Mouse (Mus musculus): ENCODE data around the gene Padi1. TPM values are rescaled to one million over a fixed set of nuclear protein-coding genes. Genes with fewer than 3 reads are reported as not detected.

Gene Padi1
- total RNA-seq, 2 experiments from 2014 or later = not detected

DNA sequence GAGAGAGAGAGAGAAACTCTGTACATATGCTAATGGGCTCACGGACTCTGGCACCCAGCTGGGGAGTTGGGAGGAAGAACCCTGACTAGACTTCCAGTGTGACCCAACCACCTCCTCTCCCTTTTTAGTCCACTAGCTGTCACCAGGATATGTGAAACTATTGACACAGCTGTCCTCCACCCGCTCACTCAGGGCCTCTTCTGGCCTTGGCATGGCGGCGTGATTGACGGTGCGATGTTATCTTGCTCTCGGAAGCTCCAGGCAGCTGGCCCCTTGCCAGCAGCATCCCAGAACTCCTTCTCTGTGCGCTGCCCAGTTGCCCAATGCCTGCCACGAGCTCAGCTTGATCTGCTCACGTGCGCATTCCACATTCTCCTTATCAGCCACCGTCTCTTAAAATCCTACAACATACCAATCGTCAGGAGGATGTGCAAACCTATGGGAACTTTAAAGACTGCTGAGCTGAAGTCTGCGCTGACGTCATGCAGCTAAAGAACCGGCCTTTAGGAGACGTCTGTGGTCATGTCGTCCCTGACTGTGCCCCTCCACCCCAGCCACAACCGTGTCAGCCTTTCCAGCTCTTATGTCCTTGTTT is 65.7 kb downstream of the Padi1 start:
- no peak for DNase-seq

DNA sequence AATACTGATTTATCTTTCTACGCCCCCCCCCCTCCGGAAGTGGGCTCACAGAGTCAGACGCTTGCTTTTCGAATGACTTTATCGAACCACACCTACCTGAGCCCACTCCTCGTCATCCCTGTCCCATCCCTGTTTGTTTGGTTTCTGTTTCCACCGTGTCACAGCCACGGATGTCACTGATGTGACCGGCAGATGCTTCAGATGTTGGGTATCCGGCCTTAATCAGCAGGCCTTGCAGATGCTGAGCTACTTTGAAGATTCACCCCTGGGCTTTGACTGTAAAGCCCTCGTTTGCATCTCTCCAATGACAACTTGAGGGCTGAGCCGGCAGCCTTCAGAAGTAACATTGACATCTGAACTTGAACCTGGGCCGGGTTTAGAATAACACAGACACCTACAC is 69.0 kb downstream of the Padi1 start:
- DNase-seq = no peak

DNA sequence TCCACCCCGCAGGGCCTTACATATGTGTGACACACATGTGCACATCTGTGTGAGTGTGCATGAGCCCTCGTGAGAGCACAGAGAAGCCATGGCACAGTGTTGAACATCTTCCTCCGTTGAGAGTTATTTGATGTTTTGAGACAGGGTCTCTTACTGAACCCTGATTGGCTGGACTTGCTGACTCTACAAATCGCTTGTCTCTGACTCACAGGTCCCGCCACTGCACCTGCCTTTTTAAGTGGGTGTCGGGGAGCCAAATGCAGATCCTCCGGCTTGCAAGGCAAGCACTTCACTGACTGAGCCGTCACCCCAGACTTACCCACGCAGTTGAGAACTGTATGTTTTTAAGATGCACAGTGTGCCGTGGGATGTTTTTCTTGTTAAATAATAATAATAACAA is 69.7 kb downstream of the Padi1 start:
- no peak for DNase-seq

DNA sequence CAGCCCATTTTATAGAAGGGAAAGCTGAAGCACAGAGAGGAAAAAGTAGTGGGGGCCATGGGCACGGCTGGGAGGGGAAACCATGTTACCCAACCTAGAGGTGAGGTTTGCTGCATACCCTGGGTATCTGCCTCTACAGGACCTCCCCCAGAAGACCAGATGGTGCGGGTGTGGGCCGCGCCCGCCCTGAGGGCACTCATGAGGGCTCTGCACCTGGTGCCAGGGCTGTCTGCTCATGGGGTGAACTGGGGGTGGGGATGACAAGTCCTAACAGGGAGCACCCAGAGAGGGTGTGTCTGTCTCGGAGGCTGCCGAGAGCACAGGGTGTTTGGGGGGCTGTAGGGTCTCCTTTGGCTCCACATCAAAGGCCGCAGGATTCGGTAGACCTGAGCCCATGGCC is 70.7 kb downstream of the Padi1 start:
- no peak for DNase-seq

DNA sequence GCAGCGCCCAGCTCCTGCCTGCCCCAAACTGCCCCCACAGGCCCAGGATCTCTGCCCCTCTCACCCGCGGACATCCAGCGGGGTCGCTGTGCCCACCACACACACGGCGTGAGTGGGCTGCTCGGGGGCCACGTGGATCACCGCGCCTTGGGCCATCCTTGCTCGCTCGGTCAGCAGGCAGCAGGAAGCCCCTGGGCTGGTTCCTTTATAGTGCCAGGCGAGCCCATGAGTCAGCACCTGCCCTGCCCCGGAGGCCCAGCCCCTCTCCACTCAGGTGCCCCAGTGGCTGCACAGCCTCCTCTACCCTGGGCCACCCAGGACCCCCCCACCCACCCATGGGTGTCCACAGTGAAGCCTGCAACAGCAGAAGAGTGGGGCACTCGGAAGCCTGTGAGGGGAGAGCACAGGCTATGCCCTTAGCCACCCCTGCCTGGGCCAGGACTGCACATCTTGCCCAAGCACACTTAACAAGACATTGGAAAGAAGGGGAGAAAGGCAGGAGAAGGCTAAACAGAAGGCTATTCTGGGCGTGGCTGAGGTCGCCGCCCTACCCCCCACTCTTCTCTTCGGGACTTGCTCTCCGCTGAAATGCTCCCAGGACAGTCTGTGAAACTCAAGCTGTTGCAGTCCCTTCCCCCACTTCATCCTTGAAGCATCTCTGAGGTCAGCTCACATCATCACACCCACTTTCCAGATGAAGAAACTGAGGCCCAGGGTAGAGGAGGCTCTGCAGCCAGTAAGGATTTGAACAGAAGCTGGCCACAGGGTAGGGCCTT is 71.4 kb downstream of the Padi1 start, which contains the start of gene Padi4:
Gene Padi4, minus strand, starts transcription at position 212 of the 776 bp plus-strand sequence.
- DNase-seq = no peak

DNA sequence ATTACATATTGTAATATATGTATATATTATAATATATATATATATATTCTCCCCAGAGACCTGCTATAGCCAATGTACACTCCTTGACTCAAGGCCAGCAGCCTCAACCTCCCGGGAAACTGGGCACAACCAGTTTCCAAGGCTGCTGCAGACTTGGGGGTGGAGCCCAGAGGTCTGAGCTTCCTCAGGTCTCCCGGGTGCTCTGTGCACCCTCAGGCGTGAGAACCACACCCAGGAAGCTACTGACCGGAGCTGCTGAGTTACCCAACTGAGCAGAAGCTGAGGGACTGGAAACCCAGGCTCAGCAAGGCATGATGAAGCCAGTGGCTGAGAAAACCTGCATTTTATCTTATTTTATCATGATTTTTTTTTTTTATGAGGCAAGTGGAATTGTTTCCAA is 74.5 kb downstream of the Padi1 start:
- DNase-seq = no peak

DNA sequence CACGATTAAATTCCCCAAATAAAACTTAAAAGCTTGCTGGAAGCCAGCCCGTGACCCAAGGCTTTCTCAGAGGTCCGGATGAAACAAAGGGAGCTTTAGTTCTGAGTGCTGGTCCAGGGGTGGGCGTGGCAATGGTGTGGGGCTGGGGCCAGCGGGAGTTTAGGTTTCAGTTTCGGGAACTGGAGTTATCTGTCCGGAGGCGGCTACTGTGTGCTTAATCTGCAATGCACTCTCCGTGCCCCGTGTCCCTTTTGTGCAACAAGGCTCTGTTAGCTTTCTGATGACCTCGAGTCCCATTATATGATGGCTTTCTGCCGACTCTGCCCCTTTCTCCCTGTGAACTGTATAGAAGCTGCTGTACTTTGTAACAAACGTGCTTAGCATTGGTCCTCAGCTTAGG is 75.1 kb downstream of the Padi1 start:
- no peak for DNase-seq

DNA sequence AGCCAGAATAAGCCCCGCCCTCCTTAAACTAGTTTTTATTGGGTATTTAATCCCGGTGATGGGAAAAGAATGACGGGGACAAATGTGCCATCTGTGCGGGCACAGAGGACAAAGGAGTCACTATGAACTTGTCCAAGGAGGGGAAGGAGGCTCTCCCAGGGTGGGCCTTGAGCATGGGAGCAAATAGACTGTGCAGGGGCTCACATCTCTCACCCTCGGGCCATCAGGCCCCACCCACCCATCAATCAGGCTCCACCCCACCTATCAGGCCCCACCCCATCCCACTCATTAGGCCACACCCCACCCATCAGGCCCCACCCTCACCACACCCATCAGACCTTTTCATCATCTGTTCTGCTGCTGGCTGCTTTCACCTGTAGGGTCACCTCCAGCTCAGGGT is 76.6 kb downstream of the Padi1 start:
- DNase-seq = no peak

DNA sequence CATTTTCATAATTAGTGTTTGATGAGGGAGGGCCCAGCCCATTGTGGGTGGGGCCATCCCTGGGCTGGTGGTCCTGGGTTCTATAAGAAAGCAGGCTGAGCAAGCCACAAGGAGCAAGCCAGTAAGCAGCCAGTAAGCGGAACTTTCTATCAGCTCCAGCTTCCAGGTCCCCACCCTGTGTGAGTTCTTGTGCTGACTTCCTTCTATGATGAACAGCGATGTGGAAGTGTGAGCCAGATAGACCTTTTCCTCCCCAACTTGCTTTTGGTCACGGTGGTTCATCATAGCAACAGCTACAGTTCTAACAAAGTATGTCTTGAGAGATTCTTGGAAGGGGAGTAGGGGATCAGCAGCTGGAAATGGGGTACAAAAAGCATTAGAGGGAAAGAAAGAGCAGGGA is 79.6 kb downstream of the Padi1 start:
- DNase-seq = no peak

DNA sequence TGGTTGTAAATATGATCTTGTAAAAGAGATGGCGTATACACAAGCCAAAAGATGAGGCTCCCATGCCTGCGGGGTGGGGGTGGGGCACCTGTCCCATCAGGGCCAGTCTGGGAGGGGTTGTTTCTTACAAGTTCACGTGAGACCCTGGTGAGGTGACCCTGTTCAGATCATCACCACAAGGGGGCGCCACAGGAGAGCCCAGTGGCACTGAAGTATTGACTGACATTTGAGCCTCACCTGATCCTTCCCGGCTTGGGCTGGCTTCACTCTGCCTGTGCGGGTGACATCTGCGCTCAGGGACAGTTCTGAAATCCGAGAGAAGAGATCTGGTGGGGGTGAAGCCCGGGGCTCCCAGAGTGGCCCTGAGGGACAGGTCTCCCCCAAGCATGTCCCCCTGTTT is 82.4 kb downstream of the Padi1 start:
- DNase-seq = no peak

Other genes starting within 250 kb of the Padi1 start
- 10 to 100 TPM; 41.7 to 43.9 TPM for gene Arhgef10l, start 179.8 kb downstream of the Padi1 start, total RNA-seq (2021)
- gene Rcc2, start 145.2 kb downstream of the Padi1 start, total RNA-seq (2021) = 10 to 100 TPM; 87.9 to 90.7 TPM
- gene Padi6, start 103.1 kb downstream of the Padi1 start, total RNA-seq (2021) = not detected
- gene Padi4, start 71.5 kb downstream of the Padi1 start, total RNA-seq (2021) = not detected
- not detected for gene Padi3, start 35.1 kb downstream of the Padi1 start, total RNA-seq (2021)
- 10 to 100 TPM; 22.1 to 24.4 TPM for gene Padi2, start 60.6 kb upstream of the Padi1 start, total RNA-seq (2021)
- gene Sdhb, start 115.4 kb upstream of the Padi1 start, total RNA-seq (2021) = 100 to 1,000 TPM; 175 to 186 TPM
- 100 to 1,000 TPM; 150 to 154 TPM for gene Atp13a2, start 141.1 kb upstream of the Padi1 start, total RNA-seq (2021)
- gene Mfap2, start 164.6 kb upstream of the Padi1 start, total RNA-seq (2021) = 1 to 10 TPM; 5.7 to 5.8 TPM
- gene Crocc, start 214.8 kb upstream of the Padi1 start, total RNA-seq (2021) = 10 to 100 TPM; 73.7 to 77.2 TPM
- gene Necap2, start 232.6 kb upstream of the Padi1 start, total RNA-seq (2021) = 10 to 100 TPM; 38.5 to 40.5 TPM
- gene Spata21, start 242.6 kb upstream of the Padi1 start, total RNA-seq (2021) = not detected

Data from layer of hippocampus, postnatal 36 days (tissue).